Mouse (Mus musculus) heart, adult 18-20 months (tissue): ENCODE results near the gene Ythdc1. TPM values are rescaled to one million over a fixed set of nuclear protein-coding genes. Genes with fewer than 3 reads are reported as not detected.

Source experiments
- total RNA-seq, 2 experiments: library from RNA; stranded (reverse); gene quantifications; 2 replicates each; pipeline ENCODE4 v1.2.3; 2021

Gene Ythdc1
- total RNA-seq, 2 experiments from 2014 or later, result 29.8 to 30.7 TPM

Other genes with a start within 250 kb of the Ythdc1 start
- not detected for gene Tmprss11f, start 171.8 kb upstream of the Ythdc1 start, total RNA-seq
- not detected for gene Tmprss11b, start 127.9 kb upstream of the Ythdc1 start, total RNA-seq
- not detected for gene Tmprss11e, start 58.4 kb upstream of the Ythdc1 start, total RNA-seq
- under 1 TPM in 1 of 2 experiments, not detected in 1; 0.15 TPM for gene Ugt2b34, start 102.7 kb downstream of the Ythdc1 start, total RNA-seq
- not detected for gene Ugt2b1, start 122.3 kb downstream of the Ythdc1 start, total RNA-seq
- gene Ugt2b35, start 196.6 kb downstream of the Ythdc1 start, total RNA-seq, result not detected